Mouse (Mus musculus) cerebellum, postnatal 10 days (tissue): ENCODE data around the gene Anks1.
"Not testable (repeated sequence)": the region's sequence is repeated elsewhere in the genome, so short reads cannot be mapped to it uniquely, and the experiment has no call there.

Experiments used
- DNase-seq, 2 experiments: peaks; one replicate each; pipeline ENCODE4 v3.0.0; 2021; ENCODE audit warnings: mixed read lengths in 2 of 2

The Anks1 gene

DNA sequence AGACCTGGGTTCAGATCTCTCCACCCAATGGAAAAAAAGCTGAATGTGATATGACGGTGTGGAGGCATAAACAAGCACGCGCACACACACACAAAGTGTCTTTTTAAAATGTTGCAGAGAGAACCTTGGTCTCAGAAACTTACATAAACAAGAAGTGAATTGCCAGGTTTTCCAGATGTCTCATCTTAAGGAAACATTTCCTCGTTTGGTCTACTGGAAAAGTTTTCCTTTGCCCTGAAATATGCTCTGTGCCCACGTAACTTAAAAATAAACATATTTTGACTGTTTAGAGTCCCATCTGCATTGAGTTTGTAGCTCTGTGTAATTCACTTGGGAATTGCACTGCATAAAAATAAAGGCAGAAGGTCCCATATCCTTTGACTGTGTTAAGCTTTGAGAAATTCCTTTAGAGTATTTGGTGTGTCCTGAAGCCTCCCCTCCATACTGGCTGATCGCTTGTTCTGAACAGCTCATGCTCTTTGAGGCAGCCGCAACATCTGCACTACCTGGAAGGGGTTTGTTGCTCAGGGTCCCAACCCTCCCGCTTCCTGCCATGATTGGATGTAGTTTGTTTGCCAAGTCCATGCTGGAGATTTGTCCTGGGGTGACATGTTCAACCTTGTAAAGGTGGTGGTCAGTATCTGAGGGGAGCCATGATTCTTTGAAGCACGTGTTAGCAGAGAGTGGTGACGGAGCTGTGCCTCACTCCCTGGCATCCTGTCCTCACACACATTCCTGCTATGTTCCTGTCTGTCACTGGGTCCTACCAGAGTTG is 25.2 kb downstream of the Anks1 start:
- DNase-seq: no peak

DNA sequence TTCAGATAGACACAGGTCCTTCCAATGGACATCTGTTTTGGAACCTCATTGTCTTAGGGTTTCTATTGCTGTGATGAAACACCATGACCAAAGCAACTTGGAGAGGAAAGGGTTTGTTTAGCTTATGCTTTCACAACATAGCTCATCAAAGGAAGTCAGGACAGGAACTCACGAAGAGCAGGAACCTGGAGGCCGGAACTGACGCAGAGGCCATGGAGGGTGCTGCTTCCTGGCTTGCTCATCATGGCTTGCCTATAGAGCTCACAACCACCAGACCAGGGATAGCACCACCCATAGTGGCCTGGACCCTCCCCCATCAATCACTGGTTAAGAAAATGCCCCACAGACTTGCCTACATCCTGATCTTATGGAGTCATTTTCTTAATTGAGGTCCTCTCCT is 26.0 kb downstream of the Anks1 start:
- no peak for DNase-seq

DNA sequence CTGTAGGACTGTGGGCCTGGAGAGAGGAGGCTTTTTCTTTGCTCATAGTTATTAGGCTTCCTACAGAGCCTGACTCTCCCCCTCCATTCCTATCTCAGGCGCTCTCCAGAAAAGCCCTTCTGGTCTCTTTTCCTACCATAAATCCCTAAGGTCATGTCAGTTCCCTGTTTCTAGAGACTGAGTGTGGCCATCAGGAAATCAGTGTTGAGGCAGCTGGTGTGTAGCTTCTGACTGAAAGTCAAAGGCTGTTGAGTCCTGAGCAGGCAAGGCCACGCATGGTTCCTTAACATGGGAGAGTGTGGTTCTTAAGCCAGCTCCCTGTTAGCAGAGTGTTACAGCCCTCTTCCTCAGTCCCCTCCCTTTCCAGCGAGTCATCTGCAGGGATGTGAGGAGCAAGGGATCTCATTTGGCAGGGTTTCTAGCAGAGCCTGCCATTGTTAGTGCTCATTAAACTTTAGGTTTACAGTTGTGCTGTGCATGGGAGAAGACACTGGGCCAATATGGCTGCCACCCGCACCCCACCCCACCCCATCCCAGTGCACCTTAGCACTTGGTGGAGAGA is 28.0 kb downstream of the Anks1 start:
- DNase-seq: no peak

GRCm38 (mm10) chr17:27938121-27938754 is 29.1 kb downstream of the Anks1 start:
- peak in 1 of 2 experiments; percentile 53 for DNase-seq

GRCm38 (mm10) chr17:27939028-27939427 is 29.9 kb downstream of the Anks1 start:
- peak in 1 of 2 experiments; percentile 39 for DNase-seq

- no peak for DNase-seq
These were observed 31.2 kb downstream of the Anks1 start for GRCm38 (mm10) chr17:27940352-27940751.

GRCm38 (mm10) chr17:27941178-27941577 is 32.1 kb downstream of the Anks1 start:
- DNase-seq: peak in 1 of 2 experiments; percentile 41

GRCm38 (mm10) chr17:27941698-27942097 is 32.6 kb downstream of the Anks1 start:
- DNase-seq: peak; percentile 80 to 81

DNA sequence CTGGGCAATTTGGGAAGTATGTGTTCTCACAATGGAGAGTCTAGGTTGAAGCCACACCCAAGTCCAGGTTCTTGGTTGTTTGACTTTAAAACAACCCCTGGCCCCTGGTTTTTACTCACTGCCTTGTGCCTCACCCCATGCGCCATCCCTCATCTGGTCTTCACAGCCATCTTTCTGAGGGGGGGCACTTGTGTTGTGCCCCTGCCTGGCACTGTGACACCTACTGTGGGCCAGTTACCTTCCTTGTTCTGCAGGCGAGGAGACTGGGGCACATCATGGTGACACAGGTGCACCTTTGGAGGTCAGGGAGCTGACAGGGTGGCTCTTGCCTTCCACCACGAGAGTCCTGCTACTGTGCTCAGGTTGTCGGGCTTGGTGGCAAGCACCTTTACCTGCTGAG is 33.0 kb downstream of the Anks1 start:
- DNase-seq: no peak

DNA sequence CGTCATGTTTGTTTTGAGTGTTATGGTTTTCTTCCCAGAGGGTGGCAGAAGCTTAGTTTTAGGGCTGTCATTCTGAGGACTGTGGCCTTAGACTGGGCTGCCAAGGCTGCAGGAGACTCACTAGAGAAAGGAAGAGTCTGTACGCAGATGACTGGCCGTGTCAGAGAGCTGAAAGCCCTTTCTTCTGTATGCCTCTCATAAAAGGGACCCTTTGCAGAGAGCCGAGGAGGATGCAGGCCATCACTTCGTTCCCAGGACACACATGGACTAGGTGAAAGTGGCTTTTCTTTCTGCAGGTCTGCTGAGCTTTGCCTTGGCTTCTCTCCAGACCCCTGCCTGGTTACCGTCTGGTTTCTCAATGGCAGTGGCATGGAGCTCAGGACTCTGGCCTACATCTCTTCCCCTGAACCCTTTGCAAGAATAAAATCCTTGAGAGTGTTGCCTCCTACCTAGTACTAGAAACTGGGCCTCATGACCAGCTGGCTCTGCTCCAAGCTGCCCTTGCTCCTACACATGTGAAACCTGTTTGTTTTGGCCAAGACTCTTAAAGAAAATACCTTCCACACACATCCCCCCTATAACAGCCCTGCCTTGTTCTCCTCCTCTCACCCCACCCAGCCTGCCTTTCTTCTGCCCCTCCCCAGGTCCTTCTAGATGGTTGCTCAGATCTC is 36.6 kb downstream of the Anks1 start:
- peak; percentile 97 to 98 for DNase-seq

DNA sequence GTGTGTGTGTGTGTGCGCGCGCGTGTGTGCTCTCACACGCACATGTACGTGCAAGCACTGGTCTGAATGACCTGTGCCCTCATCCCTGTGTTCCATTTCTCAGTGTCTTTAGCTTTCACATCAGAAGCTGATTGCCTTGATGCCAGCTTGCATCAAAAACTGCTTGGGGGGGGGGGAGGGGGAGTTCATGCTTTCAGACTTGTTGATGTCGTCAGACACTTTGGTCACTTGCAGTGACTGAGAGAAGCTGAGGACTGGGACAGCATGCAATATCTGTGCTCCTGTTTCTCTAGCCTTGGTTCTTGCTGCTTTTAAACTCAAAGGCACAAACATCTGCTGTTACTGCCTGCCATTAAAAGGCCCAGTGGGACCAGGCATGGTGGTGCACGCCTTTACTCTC is 37.3 kb downstream of the Anks1 start:
- DNase-seq: no peak

- no peak for DNase-seq
These were observed 38.0 kb downstream of the Anks1 start for GRCm38 (mm10) chr17:27947155-27947554.

- no peak for DNase-seq
These were observed 44.0 kb downstream of the Anks1 start for GRCm38 (mm10) chr17:27953136-27953535.

- DNase-seq: no peak
These were observed 45.7 kb downstream of the Anks1 start for GRCm38 (mm10) chr17:27954629-27955402.

DNA sequence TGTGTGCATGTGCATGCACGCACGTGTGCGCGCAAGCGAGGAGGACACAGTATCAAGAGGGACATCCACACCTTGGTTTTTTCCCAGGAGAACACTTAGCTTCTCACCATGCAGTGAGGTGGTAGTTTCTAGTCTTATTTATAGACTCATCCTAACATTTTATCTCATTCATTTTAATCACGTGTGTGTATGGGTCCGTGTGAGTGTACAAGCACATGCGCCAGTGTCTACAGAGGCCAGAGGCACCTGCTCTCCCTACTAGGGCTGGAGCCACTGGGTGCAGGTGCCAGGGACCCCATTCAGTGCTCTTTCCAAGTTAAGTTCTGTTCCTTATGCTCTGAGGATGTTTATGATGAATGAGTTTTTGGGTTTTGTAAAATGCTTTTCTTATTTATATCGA is 48.5 kb downstream of the Anks1 start:
- no peak for DNase-seq

GRCm38 (mm10) chr17:27960128-27961111 is 51.3 kb downstream of the Anks1 start:
- DNase-seq: peak; percentile 50 to 51

GRCm38 (mm10) chr17:27963120-27963519 is 54.0 kb downstream of the Anks1 start:
- DNase-seq: not testable (repeated sequence)

DNA sequence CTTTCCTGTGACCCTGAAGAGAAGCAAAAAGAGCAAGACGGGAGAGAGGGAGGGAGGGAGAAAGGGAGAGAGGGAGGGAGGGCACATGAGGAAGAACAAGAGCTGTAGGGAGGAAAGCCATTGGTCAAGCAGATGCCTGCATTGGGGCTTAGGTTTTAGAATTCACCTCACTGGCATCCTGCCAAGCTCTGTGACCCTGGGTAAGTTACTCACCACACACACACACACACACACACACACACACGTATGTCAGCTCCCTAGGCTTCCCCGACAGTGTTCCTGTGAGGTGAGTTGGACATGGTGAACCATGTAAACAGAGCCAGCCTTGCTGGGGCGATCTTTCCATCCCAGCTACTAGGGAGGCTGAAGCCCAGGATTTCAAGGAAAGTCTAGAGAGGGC is 55.5 kb downstream of the Anks1 start:
- DNase-seq: no peak

- no peak for DNase-seq
These were observed 56.2 kb downstream of the Anks1 start for GRCm38 (mm10) chr17:27965292-27965691.

- DNase-seq: no peak
These were observed 57.0 kb downstream of the Anks1 start for GRCm38 (mm10) chr17:27966056-27966455.

DNA sequence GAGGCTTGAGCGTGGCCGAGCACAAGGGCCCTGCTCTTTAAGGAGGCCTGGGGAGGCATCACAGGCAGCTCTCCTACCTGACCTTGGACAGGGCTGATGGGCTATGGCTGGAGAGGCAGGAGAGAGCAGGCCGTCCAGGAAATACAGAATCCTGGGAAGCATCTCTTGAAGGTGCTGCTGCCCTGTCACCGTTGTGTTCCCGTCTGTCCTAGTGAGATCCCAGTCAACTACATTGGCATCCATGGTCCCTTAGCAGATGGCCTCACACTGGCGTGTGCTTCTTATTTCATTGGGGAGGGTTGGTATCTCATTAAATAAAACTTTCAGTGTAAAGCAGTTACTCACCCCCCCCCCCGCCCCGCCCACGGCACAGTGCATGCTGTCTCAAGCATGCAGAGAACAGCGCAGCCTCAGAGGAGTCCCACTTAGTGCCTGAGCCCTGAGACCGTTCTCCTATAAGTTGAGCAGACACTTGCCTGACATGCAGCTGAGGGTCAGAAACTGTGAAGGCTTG is 57.5 kb downstream of the Anks1 start:
- no peak for DNase-seq
